Mouse (Mus musculus) CD4-positive helper T cell, adult 2 months (primary cell): ENCODE results near the gene Vps35l.
A peak's percentile ranks its signal among the peaks of the same experiment; 100 is the strongest.

Experiments used
- DNase-seq: peaks from one replicate; pipeline ENCODE4 v3.0.0-alpha.2; 2012; ENCODE audit warnings: low read depth, missing footprints, low spot score

The Vps35l gene

GRCm38 (mm10) chr7:118739975-118740531 lies at the start of gene Vps35l:
TSS of gene Vps35l (plus strand) at chr7:118740226.
- peak; percentile 90 for DNase-seq

- no peak for DNase-seq
Measured at GRCm38 (mm10) chr7:118691287-118691686, 48.7 kb upstream of the Vps35l start.

- DNase-seq: no peak
Measured at GRCm38 (mm10) chr7:118696146-118696545, 43.9 kb upstream of the Vps35l start.

- DNase-seq: no peak
Measured at GRCm38 (mm10) chr7:118697168-118697567, 42.9 kb upstream of the Vps35l start.

GRCm38 (mm10) chr7:118698882-118699281 lies 41.1 kb upstream of the Vps35l start:
- no peak for DNase-seq

GRCm38 (mm10) chr7:118703144-118703561 lies 36.9 kb upstream of the Vps35l start:
- no peak for DNase-seq

- peak; percentile 44 for DNase-seq
Measured at GRCm38 (mm10) chr7:118704001-118704850, 35.8 kb upstream of the Vps35l start.

GRCm38 (mm10) chr7:118705101-118705961 lies 34.7 kb upstream of the Vps35l start, which contains the start of gene Gde1:
TSS of gene Gde1 (minus strand) at chr7:118705778.
- peak; percentile 86 for DNase-seq

- DNase-seq: no peak
Measured at GRCm38 (mm10) chr7:118706051-118706450, 34.0 kb upstream of the Vps35l start.

- DNase-seq: no peak
Measured at GRCm38 (mm10) chr7:118706488-118706887, 33.5 kb upstream of the Vps35l start.

- no peak for DNase-seq
Measured at GRCm38 (mm10) chr7:118707216-118707615, 32.8 kb upstream of the Vps35l start.

- no peak for DNase-seq
Measured at GRCm38 (mm10) chr7:118708002-118708401, 32.0 kb upstream of the Vps35l start.

GRCm38 (mm10) chr7:118710776-118711175 lies 29.2 kb upstream of the Vps35l start:
- no peak for DNase-seq

GRCm38 (mm10) chr7:118712228-118713173 lies 27.5 kb upstream of the Vps35l start, which contains the start of gene Ccp110:
TSS of gene Ccp110 (plus strand) at chr7:118712552.
- peak; percentile 96 for DNase-seq

GRCm38 (mm10) chr7:118714873-118715272 lies 25.2 kb upstream of the Vps35l start:
- no peak for DNase-seq

GRCm38 (mm10) chr7:118718066-118718465 lies 22.0 kb upstream of the Vps35l start:
- no peak for DNase-seq

- no peak for DNase-seq
Measured at GRCm38 (mm10) chr7:118723927-118724326, 16.1 kb upstream of the Vps35l start.

- no peak for DNase-seq
Measured at GRCm38 (mm10) chr7:118725459-118725858, 14.6 kb upstream of the Vps35l start.

- DNase-seq: no peak
Measured at GRCm38 (mm10) chr7:118728846-118729587, 11.0 kb upstream of the Vps35l start.

- no peak for DNase-seq
Measured at GRCm38 (mm10) chr7:118731781-118732180, 8.2 kb upstream of the Vps35l start.
